Mouse (Mus musculus) neutrophil, adult 59 days (primary cell): ENCODE data around the gene Vmn2r59. TPM values are rescaled to one million over a fixed set of nuclear protein-coding genes. Genes with fewer than 3 reads are reported as not detected.

Experiments used
- total RNA-seq, 2 experiments: library from RNA; stranded (reverse); gene quantifications; 1 replicate in 1 of 2; 2 replicates in 1 of 2; pipeline ENCODE4 v1.2.4; 2023

Gene Vmn2r59
- total RNA-seq: not detected

GRCm38 (mm10) chr7:42058923-42059322 is at the start of gene Vmn2r59:
Vmn2r59 (minus strand) TSS chr7:42059023.

GRCm38 (mm10) chr7:42107470-42107869 is 48.6 kb upstream of the Vmn2r59 start, which contains the start of gene Vmn2r60:
Vmn2r60 (plus strand) TSS chr7:42107770.

Other genes with a start within 250 kb of the Vmn2r59 start
- not detected for gene Vmn2r58, start 186.3 kb downstream of the Vmn2r59 start, total RNA-seq
- gene Vmn2r60, start 48.7 kb upstream of the Vmn2r59 start, total RNA-seq: under 1 TPM in 1 of 2 experiments, not detected in 1; 0.02 TPM
- not detected for gene Vmn2r61, start 201.0 kb upstream of the Vmn2r59 start, total RNA-seq